Comparison of ENCODE assay signal across 15 mouse cellular contexts in the genomic region with DNA sequence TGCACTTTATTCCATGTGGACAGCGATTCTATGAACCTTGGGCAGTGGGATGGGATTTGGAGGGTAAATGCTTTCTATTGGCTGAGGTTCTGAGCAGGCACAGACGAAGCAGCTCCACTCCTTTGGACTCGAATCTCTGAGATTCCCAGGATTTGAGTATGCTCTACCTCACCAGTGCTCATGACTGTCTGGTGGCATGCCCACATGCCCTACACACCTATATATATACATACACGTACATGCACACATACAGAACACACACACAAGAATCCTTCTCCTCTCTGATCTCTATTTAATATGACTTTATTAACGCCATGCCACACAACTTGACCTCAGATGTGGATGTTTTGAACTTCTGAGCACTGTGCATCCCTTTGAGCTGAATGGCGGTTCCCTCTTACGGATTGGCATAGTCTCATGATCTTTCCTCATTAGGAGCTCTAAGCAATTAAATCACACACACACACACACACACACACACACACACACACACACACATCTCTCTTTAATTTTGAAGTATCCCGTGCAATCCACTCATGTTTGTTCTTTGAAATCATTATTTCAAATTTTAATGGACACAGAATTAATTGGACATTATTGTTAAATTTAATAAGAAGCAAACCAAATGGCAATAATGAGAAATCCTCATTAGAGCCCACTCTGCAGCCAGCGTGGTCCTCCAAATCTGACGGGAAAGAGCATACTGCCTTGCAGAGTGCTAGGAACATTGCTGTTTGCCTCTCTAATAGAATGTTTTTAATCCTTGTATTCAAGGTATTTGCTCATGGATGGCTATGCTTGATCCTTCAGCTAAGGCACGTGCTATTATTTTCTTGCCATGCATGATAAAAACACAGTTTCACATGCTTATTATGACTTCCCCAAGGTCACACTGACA.
A peak's percentile ranks its signal among the peaks of the same experiment; 100 is the strongest.
DNase-seq lines count a peak whose midpoint lies in the region; ATAC-seq and TF ChIP-seq lines count a peak whose summit lies in the region.
"Had no signal": no experiment of that assay in that cellular context is flagged by ENCODE, and none has a peak within 500 bp of the region (broad histone marks: within the 10 kb centered on the region; RNA-seq: fewer than 3 reads in every experiment).

No protein-coding gene starts in this region.

- no peaks in the 10 kb centered on the region for H3K9me3 ChIP-seq in kidney, postnatal 0 days (replicated peaks; ENCODE audit: low read length)
- H3K9me3 ChIP-seq: embryonic facial prominence, embryonic 13.5 days; limb, embryonic 13.5 days; liver, embryonic 13.5 days had no signal

- no peak overlapping the region for H3K4me3 ChIP-seq in kidney, postnatal 0 days (replicated peaks; ENCODE audit: low read depth, low read length)
- no peak overlapping the region for H3K4me3 ChIP-seq in embryonic fibroblast, embryonic 13.5 days (ENCODE audit: insufficient read depth, low read length)
- H3K4me3 ChIP-seq in myocyte = no peak overlapping the region
- H3K4me3 ChIP-seq: embryonic facial prominence, embryonic 13.5 days; heart, adult 2 months; limb, embryonic 13.5 days; liver, embryonic 13.5 days; megakaryocyte, embryonic 14.5 days had no signal

- no peaks in the 10 kb centered on the region for H3K36me3 ChIP-seq in kidney, postnatal 0 days (ENCODE audit: insufficient read depth, low read length)
- no peaks in the 10 kb centered on the region for H3K36me3 ChIP-seq in myocyte (ENCODE audit: control insufficient read depth, insufficient read depth)
- H3K36me3 ChIP-seq: embryonic facial prominence, embryonic 13.5 days; limb, embryonic 13.5 days; liver, embryonic 13.5 days had no signal

- DNase-seq in kidney, postnatal 0 days (ENCODE audit: low spot score) = no peak
- DNase-seq in kidney, adult 11 months = no peak
- DNase-seq in Muller cell, postnatal 12 days (ENCODE audit: inconsistent ontology term) = peak; percentile 75
- DNase-seq in cerebellum, adult 11-12 months = no peak
- no peak for DNase-seq in cerebellum, adult 9-11 months
- DNase-seq: cerebellum, postnatal 14 days; gastrocnemius, postnatal 25 days; heart, adult 2 months; liver, embryonic 13.5 days; thymus, adult 18-20 months had no signal

- H3K27ac ChIP-seq in kidney, postnatal 0 days = no peak overlapping the region
- H3K27ac ChIP-seq in embryonic fibroblast, embryonic 13.5 days (ENCODE audit: insufficient read depth, low read length) = peak overlapping the region; percentile 34; the same call in 1 of the 2 replicates
- H3K27ac ChIP-seq: embryonic facial prominence, embryonic 13.5 days; heart, adult 2 months; limb, embryonic 13.5 days; liver, embryonic 13.5 days had no signal

- no peaks in the 10 kb centered on the region for H3K27me3 ChIP-seq in kidney, postnatal 0 days (ENCODE audit: insufficient read depth, low read length)
- no peaks in the 10 kb centered on the region for H3K27me3 ChIP-seq in myocyte (ENCODE audit: control insufficient read depth, insufficient read depth, insufficient read length)
- H3K27me3 ChIP-seq: embryonic facial prominence, embryonic 13.5 days; limb, embryonic 13.5 days; liver, embryonic 13.5 days; megakaryocyte, embryonic 14.5 days had no signal

- H3ac ChIP-seq in myocyte (ENCODE audit: control insufficient read depth, insufficient read length) = no peak overlapping the region

- TF ChIP-seq POLR2A in embryonic fibroblast, embryonic 13.5 days (IDR thresholded peaks at IDR 0.05; ENCODE audit: low read depth, low read length) = no peak
- TF ChIP-seq POLR2A in myocyte (IDR thresholded peaks at IDR 0.05; ENCODE audit: insufficient read length, low read depth) = no peak

- 0 out of 2 replicates have a peak, but pooled peaks have one; percentile 21 for ATAC-seq in kidney, postnatal 0 days (replicated peaks; ENCODE audit: low FRiP score, low read depth)

- H3K4me2 ChIP-seq in kidney, postnatal 0 days (ENCODE audit: low read length) = no peak overlapping the region
- H3K4me2 ChIP-seq in myocyte (ENCODE audit: low read depth) = peak overlapping the region; percentile 80
- H3K4me2 ChIP-seq: embryonic facial prominence, embryonic 13.5 days; limb, embryonic 13.5 days; liver, embryonic 13.5 days had no signal

- no peak for TF ChIP-seq CTCF in kidney, postnatal 0 days (IDR thresholded peaks at IDR 0.05; ENCODE audit: low read depth)
- TF ChIP-seq CTCF in embryonic fibroblast, embryonic 13.5 days (IDR thresholded peaks at IDR 0.05; ENCODE audit: borderline replicate concordance, insufficient read depth, low read length) = no peak

- no peaks in the 10 kb centered on the region for H3K79me2 ChIP-seq in myocyte (ENCODE audit: control insufficient read depth, insufficient read depth)

- H3K4me1 ChIP-seq in kidney, postnatal 0 days (replicated peaks; ENCODE audit: insufficient read depth, low read length) = peaks cover 3% of the 10 kb centered on the region; the same call in 1 of the 2 replicates
- H3K4me1 ChIP-seq in embryonic fibroblast, embryonic 13.5 days (ENCODE audit: control insufficient read depth, insufficient read depth, low read length) = peaks cover 16% of the 10 kb centered on the region
- H3K4me1 ChIP-seq: liver, embryonic 13.5 days; megakaryocyte, embryonic 14.5 days had no signal

- H3K9ac ChIP-seq in kidney, postnatal 0 days (ENCODE audit: low read depth, low read length) = no peak overlapping the region
- H3K9ac ChIP-seq: embryonic facial prominence, embryonic 13.5 days; limb, embryonic 13.5 days; liver, embryonic 13.5 days had no signal

- 77% methylated on average over 11 of the region's 11 CpGs for WGBS in kidney, postnatal 0 days

TF ChIP-seq in myocyte, 11 proteins besides CTCF, POLR2A, EP300 and RAD21:
- TF ChIP-seq TCF3 (IDR thresholded peaks at IDR 0.05; ENCODE audit: insufficient read length, low read depth) (no peak), CEBPB (IDR thresholded peaks at IDR 0.05; ENCODE audit: insufficient read depth, poor library complexity, severe bottlenecking) (no peak), USF1 (IDR thresholded peaks at IDR 0.05; ENCODE audit: low read depth) (no peak)
